Mouse (Mus musculus): ENCODE measurements around the gene Chd6.

- TF ChIP-seq CTCF (IDR thresholded peaks at IDR 0.05) (no peak), POLR2A (IDR thresholded peaks at IDR 0.05; ENCODE audit: insufficient read depth, low read depth, low read length) (no peak)
These were observed 127.1 kb downstream of the Chd6 start for GRCm38 (mm10) chr2:160981791-160982190.

Data from heart, adult 2 months (tissue).